Mouse (Mus musculus) liver, embryonic 14.5 days (tissue): Measurements from ENCODE around the gene Enkd1.

ENCODE experiments used
- CTCF ChIP-seq: IDR thresholded peaks from 2 replicates; pipeline ENCODE4 v1.5.1; 2016; ENCODE audit warnings: antibody characterized with exemption, low read depth, control low read depth
- EP300 ChIP-seq: IDR thresholded peaks from 2 replicates; pipeline ENCODE4 v1.6.1; 2016; ENCODE audit warnings: antibody characterized with exemption, low read depth

- TF ChIP-seq CTCF (no peak), EP300 (no peak)
These were observed 50.4 kb downstream of the Enkd1 start for GRCm38 (mm10) chr8:105657641-105658040.
